Mouse (Mus musculus) heart, embryonic 15.5 days (tissue): ENCODE data around the gene Mad2l1bp. TPM values are rescaled to one million over a fixed set of nuclear protein-coding genes. Genes with fewer than 3 reads are reported as not detected.
A peak's percentile ranks its signal among the peaks of the same experiment; 100 is the strongest.

ENCODE experiments used
- ATAC-seq: fragments of 200-750 bp; cut with Nextera tagmentation; replicated peaks from 2 replicates; pipeline ENCODE4 v1.8.0; 2017; ENCODE audit warnings: low read depth, moderate TSS enrichment; ENCODE audit not compliant: insufficient number of reproducible peaks, insufficient read depth, low FRiP score
- H3K27ac ChIP-seq: fragments of 300-500 bp; sonication (generic); 2 replicates; pipeline ENCODE4 v1.5.1; 2015; ENCODE audit warnings: mild to moderate bottlenecking, inconsistent platforms
- H3K27me3 ChIP-seq: fragments of 300-500 bp; sonication (generic); 2 replicates; pipeline ENCODE4 v1.6.1; 2015; ENCODE audit warnings: inconsistent platforms
- H3K36me3 ChIP-seq: fragments of 300-500 bp; sonication (generic); 2 replicates; pipeline ENCODE4 v1.6.1; 2015; ENCODE audit warnings: mild to moderate bottlenecking, inconsistent platforms
- H3K4me1 ChIP-seq: fragments of 300-500 bp; sonication (generic); replicated peaks from 2 replicates; pipeline ENCODE4 v1.6.1; 2015; ENCODE audit warnings: inconsistent platforms
- H3K4me2 ChIP-seq: fragments of 300-500 bp; sonication (generic); 2 replicates; pipeline ENCODE4 v1.6.1; 2015; ENCODE audit warnings: inconsistent platforms, mild to moderate bottlenecking, moderate library complexity
- H3K4me3 ChIP-seq: fragments of 300-500 bp; sonication (generic); 2 replicates; pipeline ENCODE4 v1.5.1; 2015; ENCODE audit warnings: mild to moderate bottlenecking, inconsistent platforms
- H3K9ac ChIP-seq: fragments of 300-500 bp; sonication (generic); 2 replicates; pipeline ENCODE4 v1.6.1; 2015; ENCODE audit warnings: mild to moderate bottlenecking, inconsistent platforms
- H3K9me3 ChIP-seq: fragments of 300-500 bp; sonication (generic); replicated peaks from 2 replicates; pipeline ENCODE4 v1.6.1; 2016; ENCODE audit warnings: inconsistent platforms
- WGBS: fragments of 180-500 bp; shearing (Covaris S2); methylation state at CpG from one replicate; pipeline ENCODE4 v1.1.7; 2015; ENCODE audit warnings: mixed read lengths; 5-methylcytosine and 5-hydroxymethylcytosine counted together
- polyA plus RNA-seq: library from polyadenylated mRNA; unstranded; fragments of >200 nt; fragmentation: Nextera tagmentation; extraction: Ambion mirVana; gene quantifications from 2 replicates; pipeline ENCODE4 v1.2.1, GENCODE M21; 2015

The Mad2l1bp gene
- polyA plus RNA-seq, 1 experiment from 2014 or later, result 31.4 TPM

DNA sequence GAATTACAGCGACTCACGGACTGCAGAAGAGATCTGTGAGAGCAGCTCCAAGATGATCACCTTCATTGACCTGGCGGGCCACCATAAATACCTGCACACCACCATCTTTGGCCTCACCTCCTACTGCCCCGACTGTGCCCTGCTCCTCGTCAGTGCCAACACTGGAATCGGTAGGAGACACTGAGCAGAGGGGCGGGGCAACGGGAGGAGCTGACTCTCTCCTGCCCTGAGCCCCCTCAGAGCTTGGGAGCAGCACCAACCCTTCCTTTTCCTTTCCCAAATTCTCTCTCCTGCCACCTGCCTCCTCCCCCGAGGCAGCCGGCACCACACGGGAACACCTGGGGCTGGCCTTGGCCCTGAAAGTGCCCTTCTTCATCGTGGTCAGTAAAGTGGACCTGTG, 12.1 kb upstream of the Mad2l1bp start:
- no peaks in the 10 kb centered on the region for H3K9me3 ChIP-seq
- peaks cover 27% of the 10 kb centered on the region for H3K4me1 ChIP-seq
- no peak for ATAC-seq
- H3K9ac ChIP-seq, result no peak overlapping the region
- no peak overlapping the region for H3K4me3 ChIP-seq
- no peak overlapping the region for H3K4me2 ChIP-seq
- H3K27me3 ChIP-seq, result no peaks in the 10 kb centered on the region
- no peak overlapping the region; the same call in 1 of the 2 replicates for H3K27ac ChIP-seq
- 85% methylated on average over 12 of the region's 12 CpGs for WGBS
- peaks cover 58% of the 10 kb centered on the region for H3K36me3 ChIP-seq

GRCm38 (mm10) chr17:46164791-46165190, 11.4 kb upstream of the Mad2l1bp start:
- ATAC-seq, result no peak
- Histone ChIP-seq H3K27ac (no peak overlapping the region), H3K4me2 (no peak overlapping the region)

DNA sequence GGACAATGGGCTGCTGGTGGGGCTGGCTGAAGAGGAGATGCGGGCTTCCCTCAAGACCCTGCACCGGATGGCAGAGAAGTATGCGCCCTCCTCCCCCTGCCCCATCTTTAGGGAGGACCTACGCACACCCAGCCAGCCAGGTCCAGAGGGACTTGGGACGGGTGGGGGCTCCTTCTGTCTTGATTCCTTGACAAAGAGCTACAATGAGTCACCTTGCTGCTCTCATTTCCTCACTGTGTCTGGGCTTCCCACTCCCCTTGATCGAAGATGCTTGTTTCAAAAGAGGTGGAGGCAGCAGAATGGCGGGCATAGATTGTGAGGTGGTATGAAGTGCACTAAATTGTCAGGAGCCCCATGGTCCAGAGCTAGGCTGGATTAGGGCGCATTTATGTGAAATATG, 10.9 kb upstream of the Mad2l1bp start:
- Histone ChIP-seq H3K4me2 (no peak overlapping the region), H3K4me3 (no peak overlapping the region), H3K27me3 (no peaks in the 10 kb centered on the region), H3K4me1 (peaks cover 32% of the 10 kb centered on the region), H3K9ac (no peak overlapping the region), H3K36me3 (peaks cover 49% of the 10 kb centered on the region), H3K9me3 (no peaks in the 10 kb centered on the region), H3K27ac (no peak overlapping the region)
- ATAC-seq, result no peak
- whole genome bisulfite sequencing, result 95% methylated on average over 8 of the region's 8 CpGs

More at GRCm38 (mm10) chr17:46164791-46165190, 11.4 kb upstream of the Mad2l1bp start:
- H3K4me3 ChIP-seq, result no peak overlapping the region
- H3K9ac ChIP-seq, result no peak overlapping the region
- H3K36me3 ChIP-seq, result peaks cover 54% of the 10 kb centered on the region
- H3K4me1 ChIP-seq, result peaks cover 27% of the 10 kb centered on the region
- no peaks in the 10 kb centered on the region for H3K27me3 ChIP-seq
- H3K9me3 ChIP-seq, result no peaks in the 10 kb centered on the region
- 90% methylated on average over 10 of the region's 10 CpGs for WGBS

DNA sequence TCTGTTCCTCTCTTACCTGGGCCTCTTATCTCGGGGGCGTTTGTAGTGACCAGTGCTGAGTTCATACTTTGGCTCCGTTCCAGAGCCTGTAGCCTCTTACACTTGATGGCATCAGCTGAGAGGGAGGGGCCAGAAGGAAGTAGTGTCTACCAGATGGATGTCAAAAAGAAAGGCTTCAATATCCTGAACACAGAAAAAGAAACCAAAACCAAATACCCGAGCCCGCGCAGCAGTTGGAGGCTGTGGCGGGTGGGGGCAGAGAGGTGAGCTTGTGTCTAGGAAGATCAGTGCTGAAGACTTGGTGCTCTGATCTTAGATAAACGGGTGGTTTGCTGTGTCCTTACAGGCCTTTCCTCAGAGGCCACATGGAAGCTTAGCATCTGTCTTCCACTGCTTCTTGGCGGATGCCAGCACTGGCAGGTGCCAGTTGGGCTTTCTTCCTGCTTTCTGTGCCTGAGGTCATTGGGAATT, 9.6 kb upstream of the Mad2l1bp start:
- H3K36me3 ChIP-seq, result peaks cover 36% of the 10 kb centered on the region
- H3K4me2 ChIP-seq, result peak overlapping the region; percentile 73
- peaks cover 31% of the 10 kb centered on the region for H3K4me1 ChIP-seq
- WGBS, result 57% methylated on average over 9 of the region's 9 CpGs
- H3K27me3 ChIP-seq, result no peaks in the 10 kb centered on the region
- no peak for ATAC-seq
- H3K9ac ChIP-seq, result no peak overlapping the region
- H3K9me3 ChIP-seq, result no peaks in the 10 kb centered on the region
- H3K4me3 ChIP-seq, result peak overlapping the region; percentile 88
- H3K27ac ChIP-seq, result peak overlapping the region; percentile 12; the same call in 1 of the 2 replicates

DNA sequence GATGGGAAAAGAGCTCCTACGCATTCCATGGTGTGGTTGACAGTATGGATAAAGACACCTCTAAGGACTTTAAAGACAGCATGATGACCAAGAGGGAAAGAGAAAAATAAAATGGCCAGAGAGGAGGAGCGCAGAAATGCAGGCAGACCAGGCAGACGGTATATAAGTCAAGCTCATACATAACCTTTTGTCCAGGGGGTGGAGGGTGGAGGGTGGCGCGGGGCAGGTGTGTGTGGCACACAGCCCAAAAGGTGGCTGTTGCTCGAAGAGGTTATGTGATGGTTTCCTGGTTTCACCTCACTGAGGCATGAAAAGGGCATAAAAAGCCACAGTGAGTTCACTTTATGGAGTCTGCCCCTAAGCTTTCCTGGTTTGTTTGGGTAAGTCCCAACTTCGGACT, 9.2 kb upstream of the Mad2l1bp start:
- H3K27me3 ChIP-seq, result no peaks in the 10 kb centered on the region
- no peaks in the 10 kb centered on the region for H3K9me3 ChIP-seq
- no peak overlapping the region for H3K9ac ChIP-seq
- ATAC-seq, result no peak
- peaks cover 31% of the 10 kb centered on the region for H3K4me1 ChIP-seq
- H3K4me3 ChIP-seq, result peak overlapping the region; percentile 88
- H3K4me2 ChIP-seq, result peak overlapping the region; percentile 73
- peak overlapping the region; percentile 12; the same call in 1 of the 2 replicates for H3K27ac ChIP-seq
- peaks cover 32% of the 10 kb centered on the region for H3K36me3 ChIP-seq
- WGBS, result 75% methylated on average over 7 of the region's 7 CpGs

GRCm38 (mm10) chr17:46161710-46162109, 8.4 kb upstream of the Mad2l1bp start:
- peaks cover 31% of the 10 kb centered on the region for H3K4me1 ChIP-seq
- peak overlapping the region; percentile 73 for H3K4me2 ChIP-seq
- peak overlapping the region; percentile 87 for H3K9ac ChIP-seq
- H3K27ac ChIP-seq, result peak overlapping the region; percentile 84
- H3K27me3 ChIP-seq, result no peaks in the 10 kb centered on the region
- no peaks in the 10 kb centered on the region for H3K9me3 ChIP-seq
- ATAC-seq, result no peak
- H3K4me3 ChIP-seq, result peak overlapping the region; percentile 88
- WGBS, result 47% methylated on average over 9 of the region's 9 CpGs
- peaks cover 27% of the 10 kb centered on the region for H3K36me3 ChIP-seq

DNA sequence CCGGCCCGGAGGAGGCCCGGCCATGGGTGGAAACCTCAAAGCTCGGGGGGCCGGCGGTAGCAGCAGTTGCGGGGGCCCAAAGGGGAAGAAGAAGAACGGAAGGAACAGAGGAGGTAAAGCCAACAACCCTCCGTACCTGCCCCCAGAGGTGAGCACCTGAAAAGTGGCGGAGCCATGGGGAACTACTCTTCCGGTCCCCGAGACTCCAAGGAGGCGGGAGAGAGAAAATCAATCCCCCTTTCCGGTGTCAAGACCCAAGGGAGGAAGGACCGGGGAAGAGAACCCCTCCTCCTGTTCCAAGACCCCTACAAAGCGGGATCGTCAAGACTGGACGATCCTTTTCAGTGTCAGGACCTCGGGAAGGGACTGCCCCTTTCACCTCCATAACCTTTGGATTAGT, 7.8 kb upstream of the Mad2l1bp start:
- peaks cover 22% of the 10 kb centered on the region for H3K36me3 ChIP-seq
- peak overlapping the region; percentile 73 for H3K4me2 ChIP-seq
- WGBS, result 0% methylated on average over 19 of the region's 19 CpGs
- no peaks in the 10 kb centered on the region for H3K27me3 ChIP-seq
- peak overlapping the region; percentile 84 for H3K27ac ChIP-seq
- H3K4me3 ChIP-seq, result peak overlapping the region; percentile 88
- H3K9ac ChIP-seq, result peak overlapping the region; percentile 87
- ATAC-seq, result no peak
- peaks cover 31% of the 10 kb centered on the region for H3K4me1 ChIP-seq
- H3K9me3 ChIP-seq, result no peaks in the 10 kb centered on the region

- H3K9me3 ChIP-seq, result no peaks in the 10 kb centered on the region
- peak within 1 kb of the TSS; percentile 87 for H3K9ac ChIP-seq
- H3K4me3 ChIP-seq, result peak within 1 kb of the TSS; percentile 88
- peaks cover 29% of the 10 kb centered on the region for H3K4me1 ChIP-seq
- WGBS, result under 1% methylated on average over 23 of the region's 23 CpGs
- H3K27me3 ChIP-seq, result no peaks in the 10 kb centered on the region
- ATAC-seq, result peak; percentile 92
- H3K27ac ChIP-seq, result peak within 1 kb of the TSS; percentile 96
- H3K4me2 ChIP-seq, result peak within 1 kb of the TSS; percentile 73
- H3K36me3 ChIP-seq, result peaks cover 18% of the 10 kb centered on the region
Measured at GRCm38 (mm10) chr17:46160686-46161085, 7.3 kb upstream of the Mad2l1bp start, which contains the start of gene Gtpbp2. Gene Gtpbp2, plus strand, starts transcription at chr17:46161032.

GRCm38 (mm10) chr17:46160090-46160662, 6.8 kb upstream of the Mad2l1bp start:
- H3K4me3 ChIP-seq, result peak overlapping the region; percentile 88
- WGBS, result 0% methylated on average over 16 of the region's 16 CpGs
- peaks cover 27% of the 10 kb centered on the region for H3K4me1 ChIP-seq
- peak overlapping the region; percentile 49 for H3K9ac ChIP-seq
- peaks cover 13% of the 10 kb centered on the region for H3K36me3 ChIP-seq
- H3K9me3 ChIP-seq, result no peaks in the 10 kb centered on the region
- H3K4me2 ChIP-seq, result peak overlapping the region; percentile 68
- no peaks in the 10 kb centered on the region for H3K27me3 ChIP-seq
- ATAC-seq, result peak; percentile 78
- H3K27ac ChIP-seq, result peak overlapping the region; percentile 96

- peak overlapping the region; percentile 96 for H3K27ac ChIP-seq
- ATAC-seq, result no peak
- 21% methylated on average over 2 of the region's 2 CpGs for WGBS
- peak overlapping the region; percentile 68 for H3K4me2 ChIP-seq
- H3K9ac ChIP-seq, result no peak overlapping the region; the same call in 1 of the 2 replicates
- peaks cover 27% of the 10 kb centered on the region for H3K4me1 ChIP-seq
- H3K27me3 ChIP-seq, result no peaks in the 10 kb centered on the region
- 0 out of 2 replicates have a peak, but pooled peaks cover 5% of the 10 kb centered on the region for H3K36me3 ChIP-seq
- H3K4me3 ChIP-seq, result peak overlapping the region; percentile 88
- H3K9me3 ChIP-seq, result no peaks in the 10 kb centered on the region
Measured at GRCm38 (mm10) chr17:46159236-46159635, 5.9 kb upstream of the Mad2l1bp start.

- 92% methylated on average over 8 of the region's 8 CpGs for WGBS
- Histone ChIP-seq H3K36me3 (no peaks in the 10 kb centered on the region), H3K4me3 (no peak overlapping the region), H3K4me2 (no peak overlapping the region), H3K9ac (no peak overlapping the region), H3K4me1 (peaks cover 23% of the 10 kb centered on the region), H3K9me3 (no peaks in the 10 kb centered on the region), H3K27ac (no peak overlapping the region), H3K27me3 (no peaks in the 10 kb centered on the region)
- ATAC-seq, result no peak
Measured at GRCm38 (mm10) chr17:46157131-46157530, 3.8 kb upstream of the Mad2l1bp start.

GRCm38 (mm10) chr17:46156680-46157079, 3.3 kb upstream of the Mad2l1bp start:
- peaks cover 2% of the 10 kb centered on the region; the same call in 1 of the 2 replicates for H3K36me3 ChIP-seq
- no peak for ATAC-seq
- no peaks in the 10 kb centered on the region for H3K27me3 ChIP-seq
- peaks cover 22% of the 10 kb centered on the region for H3K4me1 ChIP-seq
- no peak overlapping the region for H3K4me3 ChIP-seq
- WGBS, result 82% methylated on average over 5 of the region's 5 CpGs
- no peak overlapping the region for H3K27ac ChIP-seq
- H3K4me2 ChIP-seq, result no peak overlapping the region
- no peak overlapping the region for H3K9ac ChIP-seq
- H3K9me3 ChIP-seq, result no peaks in the 10 kb centered on the region
